Mouse (Mus musculus) lung, postnatal 36 days (tissue): Measurements from ENCODE around the gene Litaf.

Experiments used
- DNase-seq: peaks from one replicate; pipeline ENCODE4 v3.0.0; 2022; ENCODE audit warnings: mixed read lengths

Litaf gene

GRCm38 (mm10) chr16:10952881-10953280 is 113.1 kb downstream of the Litaf start:
- DNase-seq = no peak

- no peak for DNase-seq
Measured at GRCm38 (mm10) chr16:10952071-10952470, 113.9 kb downstream of the Litaf start.

- DNase-seq = peak; percentile 73
Measured at GRCm38 (mm10) chr16:10951581-10951980, 114.4 kb downstream of the Litaf start.

GRCm38 (mm10) chr16:10950539-10950938 is 115.4 kb downstream of the Litaf start:
- DNase-seq = peak; percentile 63

- no peak for DNase-seq
Measured at GRCm38 (mm10) chr16:10947724-10948123, 118.2 kb downstream of the Litaf start.

- DNase-seq = no peak
Measured at GRCm38 (mm10) chr16:10945381-10946127, 120.4 kb downstream of the Litaf start.

GRCm38 (mm10) chr16:10944545-10944944 is 121.4 kb downstream of the Litaf start:
- DNase-seq = no peak

GRCm38 (mm10) chr16:10943257-10943656 is 122.7 kb downstream of the Litaf start:
- DNase-seq = peak; percentile 72

- no peak for DNase-seq
Measured at GRCm38 (mm10) chr16:10940661-10941060, 125.3 kb downstream of the Litaf start.

- no peak for DNase-seq
Measured at GRCm38 (mm10) chr16:10939932-10940331, 126.0 kb downstream of the Litaf start.

GRCm38 (mm10) chr16:10937497-10937896 is 128.5 kb downstream of the Litaf start:
- DNase-seq = no peak

GRCm38 (mm10) chr16:10936700-10937319 is 129.1 kb downstream of the Litaf start:
- DNase-seq = no peak

- no peak for DNase-seq
Measured at GRCm38 (mm10) chr16:10934047-10934446, 131.9 kb downstream of the Litaf start.

GRCm38 (mm10) chr16:10933372-10933771 is 132.6 kb downstream of the Litaf start:
- no peak for DNase-seq

GRCm38 (mm10) chr16:10927026-10927425 is 138.9 kb downstream of the Litaf start:
- peak; percentile 45 for DNase-seq

- DNase-seq = no peak
Measured at GRCm38 (mm10) chr16:10925591-10926180, 140.3 kb downstream of the Litaf start.

GRCm38 (mm10) chr16:10923561-10923960 is 142.4 kb downstream of the Litaf start:
- DNase-seq = no peak

GRCm38 (mm10) chr16:10919856-10920255 is 146.1 kb downstream of the Litaf start:
- no peak for DNase-seq

- no peak for DNase-seq
Measured at GRCm38 (mm10) chr16:10916271-10916670, 149.7 kb downstream of the Litaf start.

- no peak for DNase-seq
Measured at GRCm38 (mm10) chr16:10915066-10915465, 150.9 kb downstream of the Litaf start.

- DNase-seq = no peak
Measured at GRCm38 (mm10) chr16:10911061-10911460, 154.9 kb downstream of the Litaf start.

GRCm38 (mm10) chr16:10910541-10910940 is 155.4 kb downstream of the Litaf start:
- DNase-seq = no peak
